Mouse (Mus musculus): ENCODE results near the gene 1700011L22Rik.

GRCm38 (mm10) chr8:79273776-79274175, 25.4 kb upstream of the 1700011L22Rik start:
- TF ChIP-seq POLR2A (IDR thresholded peaks at IDR 0.05; ENCODE audit: borderline replicate concordance, extremely low read depth, low read depth, low read length) (no peak), CTCF (IDR thresholded peaks at IDR 0.05; ENCODE audit: insufficient read depth, low read length) (no peak)

All from lung, adult 2 months (tissue).